Mouse (Mus musculus) cerebellum, adult 9-11 months (tissue): Measurements from ENCODE around the gene Olfr574.

Experiments used
- DNase-seq: peaks from one replicate; pipeline ENCODE4 v3.0.0; 2022

Olfr574 gene

GRCm38 (mm10) chr7:102948167-102948566 is at the start of gene Olfr574:
Gene Olfr574 (plus strand): TSS chr7:102948467.
- no peak for DNase-seq

- no peak for DNase-seq
Measured at GRCm38 (mm10) chr7:102915261-102915660, 33.0 kb upstream of the Olfr574 start.

GRCm38 (mm10) chr7:102916405-102916804 is 31.9 kb upstream of the Olfr574 start:
- DNase-seq: no peak

- DNase-seq: no peak
Measured at GRCm38 (mm10) chr7:102917032-102917875, 31.0 kb upstream of the Olfr574 start, which contains the start of gene Olfr571. Gene Olfr571 (minus strand): TSS chr7:102917536.

- DNase-seq: no peak
Measured at GRCm38 (mm10) chr7:102919632-102920031, 28.6 kb upstream of the Olfr574 start.

GRCm38 (mm10) chr7:102924109-102924508 is 24.2 kb upstream of the Olfr574 start, which contains the start of gene Olfr572:
Gene Olfr572 (plus strand): TSS chr7:102924409.
- no peak for DNase-seq

- DNase-seq: no peak
Measured at GRCm38 (mm10) chr7:102927105-102927504, 21.2 kb upstream of the Olfr574 start.

GRCm38 (mm10) chr7:102942475-102942874 is 5.8 kb upstream of the Olfr574 start, which contains the start of gene Olfr573-ps1:
Gene Olfr573-ps1 (minus strand): TSS chr7:102942575.
- DNase-seq: no peak

GRCm38 (mm10) chr7:102943417-102943816 is 4.8 kb upstream of the Olfr574 start:
- no peak for DNase-seq

- DNase-seq: no peak
Measured at GRCm38 (mm10) chr7:102950732-102951131, 2.5 kb downstream of the Olfr574 start.

- DNase-seq: no peak
Measured at GRCm38 (mm10) chr7:102958137-102958536, 9.9 kb downstream of the Olfr574 start.

GRCm38 (mm10) chr7:102958593-102958992 is 10.3 kb downstream of the Olfr574 start, which contains the start of gene Olfr575:
Gene Olfr575 (minus strand): TSS chr7:102958775.
- no peak for DNase-seq

GRCm38 (mm10) chr7:102962360-102962759 is 14.1 kb downstream of the Olfr574 start, which contains the start of gene Olfr576:
Gene Olfr576 (plus strand): TSS chr7:102962660.
- no peak for DNase-seq

GRCm38 (mm10) chr7:102974399-102974798 is 26.1 kb downstream of the Olfr574 start:
- no peak for DNase-seq

GRCm38 (mm10) chr7:102975843-102976242 is 27.6 kb downstream of the Olfr574 start, which contains the start of gene Olfr577:
Gene Olfr577 (minus strand): TSS chr7:102975943.
- no peak for DNase-seq

- DNase-seq: no peak
Measured at GRCm38 (mm10) chr7:102989224-102989623, 41.0 kb downstream of the Olfr574 start, which contains the start of gene Olfr578. Gene Olfr578 (minus strand): TSS chr7:102989324.
